Mouse (Mus musculus) intestine, embryonic 14.5 days (tissue): ENCODE measurements around the gene Fbxo4. TPM values are rescaled to one million over a fixed set of nuclear protein-coding genes. Genes with fewer than 3 reads are reported as not detected.

Source experiments
- ATAC-seq: fragments of 200-750 bp; cut with Nextera tagmentation; replicated peaks from 2 replicates; pipeline ENCODE4 v1.8.0; 2017; ENCODE audit warnings: low read depth, moderate number of reproducible peaks, moderate TSS enrichment, moderate library complexity; ENCODE audit not compliant: low FRiP score, low TSS enrichment
- DNase-seq: peaks from one replicate; pipeline ENCODE4 v3.0.0-alpha.2; 2018; ENCODE audit warnings: low spot score
- H3K27ac ChIP-seq: fragments of 300-500 bp; sonication (generic); 2 replicates; pipeline ENCODE4 v1.5.1; 2014; ENCODE audit warnings: low read depth, mild to moderate bottlenecking, control low read depth
- H3K27me3 ChIP-seq: fragments of 300-500 bp; sonication (generic); replicated peaks from 2 replicates; pipeline ENCODE4 v1.6.1; 2014; ENCODE audit warnings: low read length, control low read depth; ENCODE audit not compliant: control insufficient read depth, insufficient read depth
- H3K36me3 ChIP-seq: fragments of 300-500 bp; sonication (generic); 2 replicates; pipeline ENCODE4 v1.6.1; 2014; ENCODE audit warnings: low read length, control low read depth; ENCODE audit not compliant: control insufficient read depth, insufficient read depth
- H3K4me1 ChIP-seq: fragments of 300-500 bp; sonication (generic); replicated peaks from 2 replicates; pipeline ENCODE4 v1.6.1; 2014; ENCODE audit warnings: low read length, control low read depth, mixed read lengths; ENCODE audit not compliant: control insufficient read depth, insufficient read depth
- H3K4me2 ChIP-seq: fragments of 300-500 bp; sonication (generic); 2 replicates; pipeline ENCODE4 v1.6.1; 2014; ENCODE audit warnings: low read length
- H3K4me3 ChIP-seq: fragments of 300-500 bp; sonication (generic); 2 replicates; pipeline ENCODE4 v1.5.1; 2014; ENCODE audit warnings: low read depth, low read length, control low read depth, mixed read lengths
- H3K9ac ChIP-seq: fragments of 300-500 bp; sonication (generic); 2 replicates; pipeline ENCODE4 v1.6.1; 2014; ENCODE audit warnings: mild to moderate bottlenecking, low read length
- H3K9me3 ChIP-seq: fragments of 300-500 bp; sonication (generic); 2 replicates; pipeline ENCODE4 v1.6.1; 2016; ENCODE audit warnings: low read length, control low read depth; ENCODE audit not compliant: control insufficient read depth
- WGBS: fragments of 180-500 bp; shearing (Covaris S2); extraction: QIAGEN DNeasy Blood & Tissue Kit; methylation state at CpG from one replicate; pipeline ENCODE4 v1.1.7; 2014; 5-methylcytosine and 5-hydroxymethylcytosine counted together
- polyA plus RNA-seq: library from polyadenylated mRNA; unstranded; fragments of >200 nt; fragmentation: Nextera tagmentation; extraction: Ambion mirVana; gene quantifications from 2 replicates; pipeline ENCODE4 v1.2.1, GENCODE M21; 2014

Gene Fbxo4
- polyA plus RNA-seq = 9.0 and 10.8 TPM in 2 replicates

DNA sequence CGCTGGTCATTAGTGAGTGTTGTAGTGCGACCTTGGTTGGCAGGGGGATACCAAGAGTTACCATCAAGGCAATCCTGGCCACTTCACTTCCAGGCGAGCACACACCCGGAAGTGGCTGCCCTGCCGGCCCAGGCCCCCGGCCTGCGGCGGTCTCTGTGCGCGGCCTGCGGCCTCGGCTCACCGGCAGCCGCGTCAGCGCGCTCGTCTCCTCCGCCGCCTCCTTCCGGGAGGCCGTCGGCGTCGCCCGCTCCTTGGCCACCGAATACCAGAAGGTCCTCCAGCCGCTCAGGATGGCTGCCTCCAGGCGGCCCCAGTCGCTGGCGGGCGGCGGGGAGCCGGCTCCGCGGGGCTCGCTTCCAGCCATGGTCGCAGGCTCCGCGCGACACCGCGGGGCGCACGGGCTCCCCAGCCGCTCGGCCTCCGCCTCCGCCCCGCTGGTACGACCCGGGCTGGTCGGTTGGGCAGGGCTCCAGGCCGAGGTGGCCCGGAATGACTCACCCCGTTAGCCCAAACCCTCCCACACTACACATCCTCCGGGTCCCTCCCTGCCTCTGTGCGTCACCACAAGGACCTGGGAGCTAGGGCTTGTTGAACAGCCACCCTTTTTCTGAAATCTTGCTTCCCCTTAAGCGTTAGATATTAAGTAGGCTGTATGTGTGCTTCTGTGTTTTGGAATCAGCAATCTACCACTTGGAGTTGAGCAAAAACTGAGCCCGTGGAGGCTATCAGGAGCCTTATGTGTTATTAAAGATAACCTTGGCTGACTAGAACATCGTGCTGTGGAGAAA lies at the start of gene Fbxo4:
Gene Fbxo4 (minus strand): TSS at position 513 of the 788 bp plus-strand sequence.
- Histone ChIP-seq H3K36me3 (peaks cover 21% of the 10 kb centered on the region), H3K27ac (peak within 1 kb of the TSS; percentile 97), H3K27me3 (no peaks in the 10 kb centered on the region), H3K4me3 (peak within 1 kb of the TSS; percentile 60), H3K4me1 (no peaks in the 10 kb centered on the region), H3K9ac (peak within 1 kb of the TSS; percentile 90), H3K9me3 (no peaks in the 10 kb centered on the region), H3K4me2 (peak within 1 kb of the TSS; percentile 58)
- WGBS = 2% methylated on average over 58 of the region's 61 CpGs
- peak; percentile 88 for DNase-seq
- peak; percentile 98 for ATAC-seq

DNA sequence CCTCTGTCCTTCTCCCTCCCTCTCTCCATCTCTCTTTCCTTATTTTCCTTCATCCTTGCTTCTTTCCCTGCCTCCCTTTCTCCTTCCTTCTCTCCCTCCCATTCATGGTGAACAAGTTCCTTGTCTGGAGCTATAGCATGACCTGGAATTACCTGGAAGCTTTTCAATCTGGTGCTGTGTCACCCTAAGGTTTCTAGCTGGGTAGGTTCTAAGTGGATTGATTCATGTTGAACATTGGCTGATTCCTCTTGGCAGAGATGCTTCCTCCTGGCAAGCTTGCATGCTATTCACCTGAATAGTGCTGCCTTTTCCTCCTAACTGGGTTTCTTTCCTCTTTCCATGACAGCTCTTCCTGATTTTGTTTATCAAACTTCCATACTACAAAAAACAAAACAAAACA lies 49.6 kb upstream of the Fbxo4 start:
- no peak overlapping the region for H3K27ac ChIP-seq
- H3K9ac ChIP-seq = no peak overlapping the region
- no peak overlapping the region for H3K4me3 ChIP-seq
- H3K9me3 ChIP-seq = no peaks in the 10 kb centered on the region
- H3K4me2 ChIP-seq = no peak overlapping the region
- no peak for DNase-seq
- ATAC-seq = no peak
- no peaks in the 10 kb centered on the region for H3K27me3 ChIP-seq
- peaks cover 4% of the 10 kb centered on the region; the same call in 1 of the 2 replicates for H3K4me1 ChIP-seq
- H3K36me3 ChIP-seq = no peaks in the 10 kb centered on the region

DNA sequence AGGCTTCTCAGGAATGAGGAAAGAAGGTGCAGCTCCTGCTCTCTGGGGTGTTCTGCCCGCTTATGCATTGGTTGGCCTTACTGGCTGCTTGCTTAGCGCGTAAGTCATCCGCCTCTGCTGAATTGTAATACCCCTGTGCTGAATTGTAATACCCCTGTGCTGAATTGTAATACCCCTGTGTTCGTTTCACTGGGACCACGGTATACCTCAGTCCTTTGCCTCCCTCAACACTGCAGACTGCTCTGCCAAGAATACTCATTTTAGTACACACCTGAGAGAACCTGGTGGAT lies 49.0 kb upstream of the Fbxo4 start:
- no peak for DNase-seq
- 85% methylated on average over 6 of the region's 6 CpGs for WGBS
- Histone ChIP-seq H3K9ac (no peak overlapping the region), H3K9me3 (no peaks in the 10 kb centered on the region), H3K4me1 (peaks cover 4% of the 10 kb centered on the region; the same call in 1 of the 2 replicates), H3K27me3 (no peaks in the 10 kb centered on the region), H3K27ac (no peak overlapping the region), H3K4me2 (no peak overlapping the region; the same call in 1 of the 2 replicates), H3K4me3 (no peak overlapping the region), H3K36me3 (no peaks in the 10 kb centered on the region)
- no peak for ATAC-seq

DNA sequence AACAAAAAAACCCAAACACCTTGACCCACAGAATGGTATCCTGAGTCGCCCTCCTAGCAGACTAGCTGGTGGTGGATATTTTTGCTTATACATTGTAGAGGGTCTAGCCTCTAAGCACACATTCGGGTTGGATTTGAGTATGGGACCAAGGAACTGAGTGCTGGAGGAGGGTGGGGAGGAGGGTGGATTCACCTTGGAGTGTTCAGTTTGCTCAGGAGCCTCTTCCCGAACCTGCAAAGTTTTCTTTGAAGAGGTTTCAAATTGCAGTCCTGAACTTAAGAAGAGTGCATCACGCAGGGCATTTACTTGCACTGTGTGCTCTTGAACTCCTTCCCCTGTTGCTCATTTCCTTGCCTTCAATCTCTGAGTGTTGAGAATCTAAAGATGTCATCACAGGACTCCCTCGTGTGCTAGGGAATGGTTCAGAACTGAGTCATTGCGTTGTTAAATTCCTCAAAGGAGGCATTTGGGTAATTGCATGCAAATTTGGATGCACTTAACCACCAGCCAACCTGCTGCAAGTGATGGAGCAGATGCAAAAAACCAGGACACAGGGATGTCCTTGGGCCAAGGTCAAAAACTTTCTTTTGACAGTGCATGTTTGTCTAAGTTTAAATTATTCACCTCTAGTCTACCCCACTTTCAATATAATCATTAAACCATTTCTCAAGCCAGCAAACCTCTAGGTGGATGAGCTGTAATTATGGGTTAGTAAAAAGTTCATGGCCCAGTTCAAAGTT lies 48.5 kb upstream of the Fbxo4 start:
- Histone ChIP-seq H3K4me2 (peak overlapping the region; percentile 72), H3K9me3 (no peaks in the 10 kb centered on the region), H3K27ac (peak overlapping the region; percentile 98), H3K4me3 (peak overlapping the region; percentile 90), H3K4me1 (peaks cover 4% of the 10 kb centered on the region; the same call in 1 of the 2 replicates), H3K27me3 (no peaks in the 10 kb centered on the region), H3K9ac (peak overlapping the region; percentile 85), H3K36me3 (no peaks in the 10 kb centered on the region)
- WGBS = 10% methylated on average over 6 of the region's 6 CpGs
- no peak for ATAC-seq
- DNase-seq = no peak

DNA sequence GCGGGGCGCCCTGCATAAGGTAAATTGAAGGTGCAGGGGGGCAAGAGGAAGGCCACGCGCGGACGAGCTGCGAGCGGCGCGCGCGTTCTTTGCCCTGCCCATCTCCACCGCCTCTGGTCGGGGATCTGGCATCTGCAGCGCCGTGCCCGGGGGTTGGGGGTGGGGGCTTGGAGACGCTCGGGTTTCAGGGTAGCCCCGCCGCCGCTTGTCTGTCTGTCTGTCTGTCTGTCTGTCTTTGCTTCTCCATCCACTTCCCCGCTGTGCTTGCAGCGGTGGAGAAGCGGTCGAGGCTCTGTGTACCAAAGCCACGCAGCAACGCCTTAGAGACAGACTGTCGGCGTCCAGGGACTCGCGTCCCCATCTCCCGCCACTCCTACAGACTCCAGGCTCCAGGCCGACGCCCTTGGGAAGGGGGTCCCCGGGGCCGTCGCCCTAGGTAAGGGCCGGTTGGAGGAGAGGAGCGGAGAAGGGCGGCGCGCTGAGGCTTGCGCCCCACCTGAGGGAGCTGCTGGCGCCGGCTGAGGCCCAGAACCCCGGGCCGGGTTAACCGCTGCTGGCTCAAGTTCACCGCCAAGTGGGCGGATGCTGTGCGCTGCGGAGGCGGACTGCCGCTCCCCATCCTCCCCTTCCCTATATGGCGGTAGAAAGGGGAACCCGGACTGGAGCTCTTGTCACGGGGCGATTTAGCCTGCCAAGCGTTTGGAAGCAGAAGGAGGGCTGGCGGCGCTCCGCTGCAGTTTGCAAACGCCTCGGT lies 47.6 kb upstream of the Fbxo4 start:
- WGBS = under 1% methylated on average over 65 of the region's 65 CpGs
- peak overlapping the region; percentile 85 for H3K9ac ChIP-seq
- H3K36me3 ChIP-seq = no peaks in the 10 kb centered on the region
- H3K4me1 ChIP-seq = peaks cover 4% of the 10 kb centered on the region; the same call in 1 of the 2 replicates
- no peaks in the 10 kb centered on the region for H3K27me3 ChIP-seq
- peak overlapping the region; percentile 98 for H3K27ac ChIP-seq
- ATAC-seq (peak; percentile 82), DNase-seq (peak; percentile 92)
- no peaks in the 10 kb centered on the region for H3K9me3 ChIP-seq
- H3K4me3 ChIP-seq = peak overlapping the region; percentile 90
- H3K4me2 ChIP-seq = peak overlapping the region; percentile 72

DNA sequence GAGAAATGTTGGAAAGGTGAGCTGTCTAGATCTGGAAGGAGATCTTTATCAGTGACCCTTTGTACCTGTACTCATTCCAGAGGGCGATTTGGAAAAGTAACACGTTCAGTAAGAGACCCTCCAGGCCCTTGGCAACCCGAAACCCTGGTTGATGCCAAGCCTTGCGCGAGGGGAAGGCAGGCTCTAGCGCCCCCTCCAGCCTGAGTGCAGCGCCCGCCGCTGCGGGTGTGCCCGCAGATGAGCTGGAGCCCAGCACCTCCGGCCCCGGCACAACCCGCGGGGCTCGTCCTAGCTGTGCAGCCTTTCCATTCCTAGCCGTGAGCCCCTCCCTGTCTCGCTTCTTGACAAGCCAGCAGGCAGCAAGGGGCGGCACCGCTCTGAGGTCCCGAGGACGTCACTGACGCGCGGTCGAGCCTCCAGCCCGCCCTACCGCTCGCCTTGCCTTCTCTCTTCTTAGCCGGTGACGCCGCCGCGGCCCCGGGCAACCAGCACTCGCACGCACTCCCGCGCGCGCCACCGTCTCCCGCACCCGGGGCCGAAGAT lies 46.9 kb upstream of the Fbxo4 start, which contains the start of gene Oxct1:
Gene Oxct1 (plus strand): TSS at position 153 of the 543 bp plus-strand sequence.
- DNase-seq (no peak), ATAC-seq (peak; percentile 96)
- Histone ChIP-seq H3K4me3 (peak within 1 kb of the TSS; percentile 90), H3K4me2 (peak within 1 kb of the TSS; percentile 72), H3K36me3 (no peaks in the 10 kb centered on the region), H3K4me1 (peaks cover 4% of the 10 kb centered on the region; the same call in 1 of the 2 replicates), H3K27ac (peak within 1 kb of the TSS; percentile 98), H3K9me3 (no peaks in the 10 kb centered on the region), H3K9ac (peak within 1 kb of the TSS; percentile 85), H3K27me3 (no peaks in the 10 kb centered on the region)
- 0% methylated on average over 45 of the region's 45 CpGs for WGBS

DNA sequence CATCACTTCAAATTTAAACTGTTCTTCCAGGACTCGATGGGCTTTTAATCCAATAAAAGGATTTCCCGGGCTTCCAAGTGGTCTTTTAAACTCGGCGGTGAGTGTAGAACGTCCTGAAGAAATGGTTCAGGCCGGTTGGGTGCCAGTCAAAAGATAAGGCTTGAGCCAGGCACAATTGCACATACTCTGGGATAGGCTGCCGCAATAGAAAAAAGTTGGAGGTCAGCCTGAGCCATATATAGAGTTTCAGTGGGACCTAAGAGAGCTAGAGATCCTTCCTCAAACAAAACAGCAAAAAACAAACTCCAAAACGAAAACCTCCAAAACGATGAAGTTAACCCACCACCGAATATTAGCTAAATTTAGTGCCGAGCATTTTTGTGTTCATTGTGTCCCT lies 46.1 kb upstream of the Fbxo4 start:
- H3K36me3 ChIP-seq = no peaks in the 10 kb centered on the region
- 73% methylated on average over 11 of the region's 11 CpGs for WGBS
- ATAC-seq = no peak
- peaks cover 4% of the 10 kb centered on the region; the same call in 1 of the 2 replicates for H3K4me1 ChIP-seq
- no peaks in the 10 kb centered on the region for H3K27me3 ChIP-seq
- H3K4me3 ChIP-seq = peak overlapping the region; percentile 90; the same call in 1 of the 2 replicates
- H3K4me2 ChIP-seq = peak overlapping the region; percentile 72
- peak overlapping the region; percentile 98; the same call in 1 of the 2 replicates for H3K27ac ChIP-seq
- no peak overlapping the region for H3K9ac ChIP-seq
- H3K9me3 ChIP-seq = no peaks in the 10 kb centered on the region
- DNase-seq = no peak
